Comparison of ENCODE assay signal across 9 mouse cellular contexts in the genomic region with DNA sequence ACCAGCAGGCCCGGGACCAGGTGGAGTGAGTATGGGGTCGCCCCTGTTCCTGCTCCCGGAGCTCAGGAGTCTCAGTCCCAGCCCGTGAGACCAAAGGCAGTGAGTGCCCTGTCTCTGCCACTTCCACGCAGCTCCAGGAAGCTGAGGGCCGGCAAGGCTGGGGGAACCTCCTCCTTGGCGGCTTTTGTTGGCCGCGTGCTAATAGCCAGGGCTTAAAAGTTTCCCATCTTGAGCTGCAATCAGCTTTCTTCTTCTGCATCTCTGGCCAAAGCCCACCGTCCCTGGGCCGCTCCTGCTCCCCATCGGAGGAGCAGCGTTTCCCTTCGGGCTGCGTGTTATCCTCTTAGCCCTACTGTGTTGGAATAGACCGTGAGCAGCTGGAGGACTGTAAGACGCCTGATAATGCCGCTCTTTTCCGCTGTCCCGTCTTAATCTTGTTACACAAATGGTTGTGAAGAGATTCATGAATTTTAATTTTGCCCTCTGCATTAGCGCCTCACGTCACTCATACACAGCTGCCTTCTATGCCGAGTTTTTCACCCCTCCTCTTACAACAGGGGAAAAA.
DNase-seq lines count a peak whose midpoint lies in the region; ATAC-seq and TF ChIP-seq lines count a peak whose summit lies in the region.
"Had no signal": no experiment of that assay in that cellular context is flagged by ENCODE, and none has a peak within 500 bp of the region (broad histone marks: within the 10 kb centered on the region; RNA-seq: fewer than 3 reads in every experiment).

No protein-coding gene starts in this region.

- no peaks in the 10 kb centered on the region for H3K36me3 ChIP-seq in lung, embryonic 16.5 days (ENCODE audit: control insufficient read depth, insufficient read depth, low read length)
- no peaks in the 10 kb centered on the region for H3K36me3 ChIP-seq in forebrain, embryonic 14.5 days (ENCODE audit: control insufficient read depth, insufficient read depth, low read length)
- no peaks in the 10 kb centered on the region for H3K36me3 ChIP-seq in hindbrain, embryonic 16.5 days (ENCODE audit: control insufficient read depth, insufficient read depth, low read length)
- H3K36me3 ChIP-seq in stomach, postnatal 0 days (ENCODE audit: control insufficient read depth, insufficient read depth, low read length), result no peaks in the 10 kb centered on the region

- peak overlapping the region; percentile 31; the same call in 1 of the 2 replicates for H3K4me2 ChIP-seq in lung, embryonic 16.5 days (ENCODE audit: low read depth, low read length)
- peak overlapping the region; percentile 50 for H3K4me2 ChIP-seq in forebrain, embryonic 14.5 days (ENCODE audit: low read length)
- H3K4me2 ChIP-seq in hindbrain, embryonic 16.5 days (ENCODE audit: low read length), result peak overlapping the region; percentile 27
- peak overlapping the region; percentile 31; the same call in 1 of the 2 replicates for H3K4me2 ChIP-seq in stomach, postnatal 0 days (replicated peaks; ENCODE audit: low read depth)

- TF ChIP-seq EP300 in stomach, postnatal 0 days (optimal IDR thresholded peaks at IDR 0.05), result no peak

- no peak for DNase-seq in lung, postnatal 10 days
- peak; percentile 73 for DNase-seq in forebrain, embryonic 14.5 days (ENCODE audit: low spot score)
- DNase-seq in stomach, postnatal 0 days (ENCODE audit: low spot score), result no peak
- DNase-seq in spleen, postnatal 4 days (ENCODE audit: low spot score in 2 of 2), result no peak
- no peak for DNase-seq in ovary, postnatal 36 days (ENCODE audit: low spot score)
- DNase-seq: gastrocnemius, postnatal 10 days had no signal

- H3K4me1 ChIP-seq in lung, embryonic 16.5 days (replicated peaks; ENCODE audit: control insufficient read depth, insufficient read depth, low read length), result peaks cover 4% of the 10 kb centered on the region; the same call in 1 of the 2 replicates
- H3K4me1 ChIP-seq in forebrain, embryonic 14.5 days (ENCODE audit: control insufficient read depth, insufficient read depth, low read length), result peaks cover 7% of the 10 kb centered on the region
- H3K4me1 ChIP-seq in hindbrain, embryonic 16.5 days (ENCODE audit: control insufficient read depth, insufficient read depth, low read depth, low read length), result no peaks in the 10 kb centered on the region
- no peaks in the 10 kb centered on the region for H3K4me1 ChIP-seq in stomach, postnatal 0 days (replicated peaks; ENCODE audit: control insufficient read depth, insufficient read depth)

- ATAC-seq in lung, embryonic 16.5 days (ENCODE audit: low read depth), result no peak
- peak; percentile 69 for ATAC-seq in forebrain, embryonic 14.5 days
- 0 out of 2 replicates have a peak, but pooled peaks have one; percentile 45 for ATAC-seq in hindbrain, embryonic 16.5 days
- no peak for ATAC-seq in stomach, postnatal 0 days (ENCODE audit: low FRiP score, low TSS enrichment)

- H3K4me3 ChIP-seq in lung, embryonic 16.5 days (ENCODE audit: low read length), result 0 out of 2 replicates have a peak overlapping the region, but pooled peaks have one; percentile 3
- peak overlapping the region; percentile 13; the same call in 1 of the 2 replicates for H3K4me3 ChIP-seq in forebrain, embryonic 14.5 days (ENCODE audit: low read depth, low read length)
- H3K4me3 ChIP-seq in hindbrain, embryonic 16.5 days (ENCODE audit: low read length), result no peak overlapping the region
- no peak overlapping the region; the same call in 1 of the 2 replicates for H3K4me3 ChIP-seq in stomach, postnatal 0 days (ENCODE audit: low read depth, low read length)
- H3K4me3 ChIP-seq: megakaryocyte, embryonic 14.5 days had no signal

- H3K9me3 ChIP-seq in lung, embryonic 16.5 days (ENCODE audit: control insufficient read depth, low read length), result no peaks in the 10 kb centered on the region
- no peaks in the 10 kb centered on the region for H3K9me3 ChIP-seq in forebrain, embryonic 14.5 days (replicated peaks; ENCODE audit: control insufficient read depth, low read length)
- H3K9me3 ChIP-seq in hindbrain, embryonic 16.5 days (ENCODE audit: control insufficient read depth, low read length), result no peaks in the 10 kb centered on the region
- H3K9me3 ChIP-seq in stomach, postnatal 0 days (ENCODE audit: control insufficient read depth, low read length), result no peaks in the 10 kb centered on the region
- H3K9me3 ChIP-seq: megakaryocyte, embryonic 14.5 days had no signal

- peaks cover 65% of the 10 kb centered on the region for H3K27me3 ChIP-seq in lung, embryonic 16.5 days (ENCODE audit: control insufficient read depth, insufficient read depth, low read depth, low read length)
- H3K27me3 ChIP-seq in forebrain, embryonic 14.5 days (replicated peaks; ENCODE audit: control insufficient read depth, insufficient read depth, low read length), result peaks cover 36% of the 10 kb centered on the region
- H3K27me3 ChIP-seq in hindbrain, embryonic 16.5 days (replicated peaks; ENCODE audit: control insufficient read depth, insufficient read depth, low read length), result peaks cover 71% of the 10 kb centered on the region
- H3K27me3 ChIP-seq in stomach, postnatal 0 days (ENCODE audit: control insufficient read depth, insufficient read depth, low read length), result peaks cover 17% of the 10 kb centered on the region; the same call in 1 of the 2 replicates

- WGBS in lung, embryonic 16.5 days, result 3% methylated on average over 23 of the region's 23 CpGs
- WGBS in forebrain, embryonic 14.5 days, result 2% methylated on average over 23 of the region's 23 CpGs
- WGBS in hindbrain, embryonic 16.5 days, result 5% methylated on average over 23 of the region's 23 CpGs
- WGBS in stomach, postnatal 0 days, result 9% methylated on average over 23 of the region's 23 CpGs

- no peak overlapping the region for H3K9ac ChIP-seq in lung, embryonic 16.5 days (ENCODE audit: low read length)
- H3K9ac ChIP-seq in forebrain, embryonic 14.5 days (ENCODE audit: low read length), result 0 out of 2 replicates have a peak overlapping the region, but pooled peaks have one; percentile 25
- H3K9ac ChIP-seq in hindbrain, embryonic 16.5 days (ENCODE audit: low read depth, low read length), result no peak overlapping the region
- H3K9ac ChIP-seq in stomach, postnatal 0 days (ENCODE audit: low read length), result no peak overlapping the region

- no peak for TF ChIP-seq CTCF in stomach, postnatal 0 days (IDR thresholded peaks at IDR 0.05; ENCODE audit: low read depth)

- no peak overlapping the region for H3K27ac ChIP-seq in lung, embryonic 16.5 days (ENCODE audit: low read length)
- H3K27ac ChIP-seq in forebrain, embryonic 14.5 days (ENCODE audit: low read depth, low read length), result peak overlapping the region; percentile 40; the same call in 1 of the 2 replicates
- no peak overlapping the region for H3K27ac ChIP-seq in hindbrain, embryonic 16.5 days (ENCODE audit: low read depth, low read length)
- no peak overlapping the region for H3K27ac ChIP-seq in stomach, postnatal 0 days (replicated peaks)

Comparison
In these comparisons a context has a peak if more than half of its experiments do, and no peak if none do; other contexts are left out.
1. ATAC-seq: peak in forebrain, embryonic 14.5 days (single experiment) and hindbrain, embryonic 16.5 days (single experiment); none in lung, embryonic 16.5 days (single experiment) and stomach, postnatal 0 days (single experiment).
2. H3K4me3 ChIP-seq: peak in lung, embryonic 16.5 days (single experiment) and forebrain, embryonic 14.5 days (single experiment); none in hindbrain, embryonic 16.5 days (single experiment) and stomach, postnatal 0 days (single experiment).
3. Peak in every context shown above with its lines, with median percentiles within 50 percentile points of each other: H3K4me2 ChIP-seq.